Mouse (Mus musculus): ENCODE results near the gene Styxl1. TPM values are rescaled to one million over a fixed set of nuclear protein-coding genes. Genes with fewer than 3 reads are reported as not detected.
A peak's percentile ranks its signal among the peaks of the same experiment; 100 is the strongest.

Gene Styxl1
- total RNA-seq, 2 experiments from 2014 or later = not detected

DNA sequence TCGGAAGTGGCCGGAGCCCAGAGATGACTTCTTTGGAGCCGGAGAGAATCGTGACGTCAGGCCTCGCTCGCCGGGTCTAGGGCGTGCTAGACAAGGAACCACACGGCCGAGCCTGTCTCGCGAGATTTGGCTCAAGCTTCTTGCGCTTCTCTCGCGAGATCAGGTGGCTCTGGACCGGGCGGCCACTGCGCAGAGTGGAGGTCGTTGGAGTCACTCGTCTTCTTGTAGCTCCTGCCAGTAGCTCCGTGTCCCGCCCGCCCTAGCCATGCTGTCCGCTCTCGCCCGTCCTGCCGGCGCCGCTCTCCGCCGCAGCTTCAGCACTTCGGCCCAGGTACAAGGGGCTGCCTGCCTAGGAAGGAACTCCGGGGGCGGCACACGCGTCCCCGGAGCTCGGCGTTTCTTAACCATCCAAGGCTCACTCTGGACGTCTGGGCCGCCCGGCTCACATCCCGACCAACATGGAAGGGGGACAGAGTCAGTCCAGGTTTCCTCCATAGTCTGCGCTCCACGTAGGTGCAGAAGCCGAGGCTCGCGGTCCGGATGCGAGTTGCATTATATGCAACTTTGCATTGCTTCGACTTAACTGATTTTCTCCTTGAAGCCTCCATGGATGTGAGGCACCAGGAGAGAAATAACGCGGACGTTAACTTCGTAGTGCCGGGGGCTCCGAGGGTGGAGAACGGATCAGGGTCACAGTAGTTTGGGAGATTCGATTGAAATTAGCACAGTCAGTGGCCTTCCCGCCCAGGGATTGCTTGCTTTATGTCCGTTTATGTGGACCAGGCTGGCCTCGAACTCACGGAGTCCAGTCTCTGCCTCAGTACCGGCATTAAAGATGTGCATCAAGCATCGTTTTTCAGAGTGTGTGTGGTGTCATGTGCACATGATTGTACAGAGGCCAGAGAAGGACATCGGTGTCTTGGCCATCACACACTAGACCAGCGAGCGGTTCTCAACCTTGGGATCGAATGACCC, 573 bp upstream of the Styxl1 start, which contains the start of gene Mdh2:
Gene Mdh2 (plus strand): TSS at position 10 of the 975 bp plus-strand sequence.
- DNase-seq (ENCODE audit: low spot score in 2 of 2) = peak; percentile 98 to 99
- intact Hi-C loops (cut with DNase I) = loop anchor here (5.0 kb wide), 1 partner anchor 146 kb away; the partner anchor contains the start of gene Rhbdd2

GRCm38 (mm10) chr5:135776546-135776945, 1.6 kb downstream of the Styxl1 start:
- no peak for DNase-seq (ENCODE audit: low spot score in 2 of 2)
- intact Hi-C loops (cut with DNase I) = loop anchor here (5.0 kb wide), 1 partner anchor 144 kb away; the partner anchor contains the start of gene Rhbdd2

- DNase-seq (ENCODE audit: low spot score in 2 of 2) = no peak
Measured at GRCm38 (mm10) chr5:135772519-135772918, 5.7 kb downstream of the Styxl1 start.

DNA sequence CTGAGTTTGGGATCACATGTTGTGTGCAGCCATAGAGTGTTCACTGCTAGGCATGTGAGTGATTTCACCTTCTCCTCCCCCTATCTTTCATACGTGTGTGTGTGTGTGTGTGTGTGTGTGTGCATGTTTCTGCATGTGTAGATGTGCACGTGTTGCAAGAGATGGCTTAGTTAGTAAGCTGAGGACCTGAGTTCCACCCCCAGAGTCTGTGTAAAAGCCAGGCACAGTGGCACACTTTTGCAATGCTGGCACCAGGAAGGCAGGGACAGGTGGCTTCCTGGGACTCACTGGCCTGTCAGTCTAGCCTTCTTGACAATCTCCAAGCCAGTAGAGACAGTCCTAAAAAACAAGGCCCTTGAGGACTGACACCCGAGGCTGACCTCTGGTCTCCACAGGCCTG, 13.2 kb downstream of the Styxl1 start:
- DNase-seq (ENCODE audit: low spot score in 2 of 2) = no peak

More at GRCm38 (mm10) chr5:135772519-135772918, 5.7 kb downstream of the Styxl1 start:
- intact Hi-C loops (cut with DNase I) = no loop called here

DNA sequence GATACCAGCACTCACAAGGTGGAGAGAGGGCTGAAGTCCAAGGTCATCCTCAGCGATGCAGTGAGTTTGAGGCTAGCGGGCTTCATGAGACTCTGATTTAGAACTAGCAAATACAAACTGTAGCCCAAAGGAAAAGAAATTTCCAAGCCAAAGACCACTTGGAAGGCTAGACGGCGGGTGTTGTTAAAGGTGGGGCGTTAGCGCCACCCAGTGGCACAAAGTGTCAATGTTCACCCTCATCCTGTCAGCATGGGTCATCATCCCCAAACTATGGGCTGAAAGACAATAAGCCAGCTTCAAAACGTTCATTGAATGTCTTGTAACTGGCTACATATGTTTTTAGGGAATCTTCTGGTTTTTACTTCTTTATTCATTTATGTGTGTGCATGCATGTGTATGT, 14.7 kb downstream of the Styxl1 start:
- intact Hi-C loops (cut with DNase I) = loop anchor here (1.0 to 5.0 kb wide), 4 partner anchors 131 to 361 kb away; partner anchors contain the start of gene Rhbdd2
- DNase-seq (ENCODE audit: low spot score in 2 of 2) = peak; percentile 39 to 59

More for the DNA sequence above, 13.2 kb downstream of the Styxl1 start:
- intact Hi-C loops (cut with DNase I) = loop anchor here (5.0 kb wide), 2 partner anchors 133 to 363 kb away; partner anchors contain the start of gene Rhbdd2

- no peak for DNase-seq (ENCODE audit: low spot score in 2 of 2)
- intact Hi-C loops (cut with DNase I) = loop anchor here (2.0 to 5.0 kb wide), 3 partner anchors 130 to 360 kb away; partner anchors contain the start of gene Rhbdd2
Measured at GRCm38 (mm10) chr5:135761881-135762280, 16.3 kb downstream of the Styxl1 start.

GRCm38 (mm10) chr5:135751595-135751994, 26.6 kb downstream of the Styxl1 start:
- intact Hi-C loops (cut with DNase I) = no loop called here

DNA sequence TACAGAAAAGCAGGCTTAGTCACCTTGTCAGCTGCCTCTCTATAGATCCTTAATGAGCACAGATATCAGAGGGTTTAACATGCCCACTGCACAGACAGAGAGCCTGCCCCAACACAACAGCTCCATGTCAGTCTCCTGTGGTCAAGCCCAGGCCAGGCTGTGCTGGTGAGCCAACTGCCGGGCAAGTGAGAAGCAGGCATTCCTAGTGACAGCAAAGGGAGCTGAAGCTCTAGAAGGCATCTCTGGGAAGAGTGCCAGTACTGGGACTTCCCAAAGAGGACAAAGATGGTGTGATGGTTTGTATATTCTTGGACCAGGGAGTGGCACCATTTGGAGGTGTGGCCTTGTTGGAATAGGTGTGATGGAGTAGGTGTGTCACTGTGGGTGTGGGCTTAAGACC, 27.1 kb downstream of the Styxl1 start:
- DNase-seq (ENCODE audit: low spot score in 2 of 2) = no peak
- intact Hi-C loops (cut with DNase I) = no loop called here

More at GRCm38 (mm10) chr5:135751595-135751994, 26.6 kb downstream of the Styxl1 start:
- DNase-seq (ENCODE audit: low spot score in 2 of 2) = no peak

GRCm38 (mm10) chr5:135744742-135745141, 33.4 kb downstream of the Styxl1 start:
- intact Hi-C loops (cut with DNase I) = no loop called here
- no peak for DNase-seq (ENCODE audit: low spot score in 2 of 2)

GRCm38 (mm10) chr5:135743741-135744609, 34.2 kb downstream of the Styxl1 start, which contains the start of gene Tmem120a:
TSS of gene Tmem120a (minus strand) at chr5:135744448.
- intact Hi-C loops (cut with DNase I) = no loop called here
- peak; percentile 93 for DNase-seq (ENCODE audit: low spot score in 2 of 2)

DNA sequence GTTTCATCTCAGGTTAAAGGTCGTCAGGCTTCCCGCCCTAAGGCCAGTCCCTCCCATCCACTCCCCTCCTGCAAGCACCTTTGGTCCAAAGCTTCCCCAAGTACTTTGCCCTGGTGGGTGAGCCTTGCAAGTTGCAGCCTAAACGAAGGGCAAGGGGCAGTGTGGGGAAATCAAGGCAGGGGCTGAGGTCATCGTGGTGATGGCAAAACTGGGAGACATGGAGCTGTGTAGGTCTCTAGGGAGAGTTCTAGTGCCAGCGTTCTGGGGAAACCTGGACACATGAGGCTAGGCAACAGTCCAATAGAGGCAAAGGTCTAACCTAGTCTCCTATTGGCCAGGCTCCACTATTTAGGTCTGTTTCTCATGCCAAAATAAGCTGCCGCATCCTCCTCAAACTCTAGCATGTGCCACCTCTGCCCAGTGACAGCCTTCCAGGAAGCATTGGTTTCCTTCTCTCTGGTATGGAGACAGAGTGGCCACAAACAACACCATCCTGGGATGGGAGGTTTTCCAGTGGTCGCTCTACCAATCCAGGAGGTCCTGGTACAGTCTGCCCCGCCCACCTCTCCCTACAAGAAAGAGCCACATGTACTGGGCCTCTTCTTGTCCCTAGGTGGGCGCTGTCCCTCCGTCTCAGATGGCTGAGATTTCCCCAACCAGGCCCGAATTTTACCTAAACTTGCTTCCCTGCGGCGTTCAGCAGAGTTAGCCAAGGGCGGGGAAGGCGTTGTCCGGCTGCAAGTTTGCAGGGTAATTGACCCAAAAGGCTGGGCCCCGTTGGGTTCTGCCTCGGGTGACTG, 35.0 kb downstream of the Styxl1 start:
- DNase-seq (ENCODE audit: low spot score in 2 of 2) = no peak
- intact Hi-C loops (cut with DNase I) = no loop called here

GRCm38 (mm10) chr5:135742156-135742555, 36.0 kb downstream of the Styxl1 start:
- DNase-seq (ENCODE audit: low spot score in 2 of 2) = no peak
- intact Hi-C loops (cut with DNase I) = no loop called here

DNA sequence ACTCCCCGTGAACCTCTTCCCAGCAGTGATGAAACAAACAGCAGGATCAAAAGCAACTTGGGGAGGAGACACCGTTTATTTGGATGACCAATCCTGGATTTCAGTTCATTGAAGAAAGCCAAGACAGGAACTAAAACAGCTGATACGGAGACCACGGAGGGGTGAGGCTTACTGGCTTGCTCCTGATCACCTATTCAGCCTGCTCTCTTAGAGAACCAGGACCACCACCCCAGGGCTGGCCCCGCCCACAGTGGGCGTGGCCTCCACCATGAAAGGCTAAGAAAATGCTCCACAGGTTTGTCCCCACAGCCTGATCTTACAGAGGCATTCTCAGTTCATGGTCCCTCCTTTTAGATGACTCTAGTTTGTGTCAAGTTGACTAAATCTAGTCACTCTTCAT, 39.9 kb downstream of the Styxl1 start:
- intact Hi-C loops (cut with DNase I) = no loop called here
- DNase-seq (ENCODE audit: low spot score in 2 of 2) = no peak

DNA sequence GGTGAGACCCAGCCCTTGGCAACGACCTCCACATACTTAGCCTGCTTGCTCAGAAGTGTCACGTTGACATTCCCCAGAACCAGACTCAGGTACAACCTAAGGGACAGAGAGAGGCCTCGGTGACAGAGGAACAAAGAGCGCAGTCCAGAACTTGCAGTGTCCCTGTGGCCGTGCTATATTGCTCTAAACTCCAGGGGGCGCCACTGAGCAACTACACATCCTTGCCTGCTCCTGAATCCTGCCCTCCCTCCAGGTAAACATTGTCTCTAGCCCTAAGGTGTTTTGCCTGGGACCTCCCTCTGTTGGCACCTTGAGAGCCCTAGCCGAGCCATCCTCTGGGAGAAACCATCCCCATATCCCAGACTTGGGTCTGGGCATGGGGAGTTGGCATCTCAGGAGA, 41.0 kb downstream of the Styxl1 start:
- intact Hi-C loops (cut with DNase I) = no loop called here
- no peak for DNase-seq (ENCODE audit: low spot score in 2 of 2)

- DNase-seq (ENCODE audit: low spot score in 2 of 2) = no peak
- intact Hi-C loops (cut with DNase I) = no loop called here
Measured at GRCm38 (mm10) chr5:135736544-135736943, 41.6 kb downstream of the Styxl1 start.

GRCm38 (mm10) chr5:135735741-135736140, 42.4 kb downstream of the Styxl1 start:
- DNase-seq (ENCODE audit: low spot score in 2 of 2) = no peak
- intact Hi-C loops (cut with DNase I) = no loop called here

DNA sequence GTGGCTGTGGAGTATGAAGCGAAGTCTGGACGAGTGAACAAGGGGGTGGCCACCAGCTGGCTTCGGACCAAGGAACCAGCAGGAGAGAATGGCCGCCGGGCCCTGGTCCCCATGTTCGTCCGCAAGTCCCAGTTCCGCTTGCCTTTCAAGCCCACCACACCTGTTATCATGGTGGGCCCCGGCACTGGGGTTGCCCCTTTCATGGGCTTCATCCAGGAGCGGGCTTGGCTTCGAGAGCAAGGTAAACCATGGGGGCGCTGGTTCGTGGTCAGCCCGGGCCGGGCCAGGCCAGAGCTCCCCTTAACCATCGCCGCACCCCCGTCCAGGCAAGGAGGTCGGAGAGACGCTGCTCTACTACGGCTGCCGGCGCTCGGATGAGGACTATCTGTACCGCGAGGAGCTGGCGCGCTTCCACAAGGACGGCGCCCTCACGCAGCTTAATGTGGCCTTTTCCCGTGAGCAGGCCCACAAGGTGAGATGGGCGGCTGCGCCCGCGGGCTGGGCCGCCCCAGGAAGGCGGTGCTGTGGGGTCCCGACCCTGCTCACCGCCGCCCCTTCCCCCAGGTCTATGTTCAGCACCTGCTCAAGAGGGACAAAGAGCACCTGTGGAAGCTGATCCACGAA, 44.0 kb downstream of the Styxl1 start:
- intact Hi-C loops (cut with DNase I) = no loop called here
- no peak for DNase-seq (ENCODE audit: low spot score in 2 of 2)

- intact Hi-C loops (cut with DNase I) = no loop called here
- no peak for DNase-seq (ENCODE audit: low spot score in 2 of 2)
Measured at GRCm38 (mm10) chr5:135733071-135733470, 45.1 kb downstream of the Styxl1 start.

Data from left cerebral cortex, postnatal 36 days (tissue).